Mouse (Mus musculus) adrenal gland, adult 8-10 months (tissue): ENCODE measurements around the gene Fxyd1. TPM values are rescaled to one million over a fixed set of nuclear protein-coding genes. Genes with fewer than 3 reads are reported as not detected.
A peak's percentile ranks its signal among the peaks of the same experiment; 100 is the strongest.

ENCODE experiments used
- DNase-seq: peaks from one replicate; pipeline ENCODE4 v3.0.0; 2022
- microRNA-seq, 2 experiments: library from miRNA; unstranded; fragments of <30 nt; microRNA quantifications; one replicate each; pipeline ENCODE4 v1.2.0; 2022
- total RNA-seq, 4 experiments: library from RNA; stranded (reverse); gene quantifications; 2 replicates each; pipeline ENCODE4 v1.2.4; 2022

The Fxyd1 gene
- total RNA-seq, 4 experiments from 2014 or later = 110 to 212 (median 163) TPM

DNA sequence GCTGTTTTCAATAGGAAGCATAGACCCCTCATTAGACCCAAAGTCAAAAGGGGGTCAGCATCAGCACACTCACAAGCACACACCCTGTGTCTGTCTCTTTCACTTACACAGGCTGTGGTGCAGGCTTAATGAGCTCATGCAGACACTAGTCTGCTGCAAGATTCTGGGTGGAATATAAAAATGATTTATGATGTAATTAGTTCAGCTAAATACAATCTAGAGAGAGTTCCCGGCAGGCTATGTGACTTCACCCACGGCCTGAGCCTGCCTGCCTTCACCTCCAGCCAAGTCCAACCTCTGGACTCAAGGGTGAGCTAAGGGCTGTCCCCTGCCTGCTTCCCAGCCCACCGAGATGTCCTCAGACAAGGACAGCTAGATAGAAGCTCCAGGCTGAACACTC, 48.1 kb downstream of the Fxyd1 start:
- DNase-seq = no peak

DNA sequence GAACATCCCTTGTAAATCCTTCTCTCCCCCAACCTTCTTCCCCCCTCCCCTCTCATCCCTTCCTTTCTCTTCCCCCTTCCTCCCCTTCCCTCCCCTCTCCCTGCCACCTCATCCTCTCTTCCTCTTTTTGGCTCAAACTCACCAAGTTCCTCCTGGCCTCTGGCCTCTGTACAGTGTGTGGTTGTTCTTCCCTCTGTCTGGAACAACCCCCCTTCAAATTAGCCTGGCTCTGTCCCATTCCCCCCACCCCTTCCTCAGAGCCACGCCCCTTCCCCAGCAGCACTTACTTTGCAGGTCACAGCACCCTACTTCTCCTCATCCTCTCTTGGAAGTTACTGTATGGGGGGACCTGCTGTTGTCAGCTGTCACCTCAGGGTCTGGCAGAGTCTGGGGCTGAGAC, 48.8 kb downstream of the Fxyd1 start:
- no peak for DNase-seq

DNA sequence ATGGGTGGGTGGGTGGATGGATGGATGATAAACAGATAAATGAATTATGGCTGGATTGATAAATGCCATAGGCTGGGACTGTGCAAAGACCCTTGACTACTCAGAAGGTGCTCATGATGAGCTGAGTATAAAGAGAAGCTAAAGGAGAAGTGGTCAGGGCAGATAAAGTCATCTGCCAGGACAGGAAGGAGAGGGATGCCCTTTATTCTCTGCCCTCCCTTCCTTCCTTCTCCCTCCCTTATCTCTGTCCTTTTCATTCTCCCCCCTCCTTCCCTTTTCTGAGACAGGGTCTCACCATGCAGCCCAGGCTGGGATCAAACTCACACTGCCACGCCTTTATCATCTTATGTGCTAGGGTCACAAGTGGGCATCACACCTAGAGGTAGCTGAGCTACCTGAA, 49.2 kb downstream of the Fxyd1 start:
- no peak for DNase-seq

DNA sequence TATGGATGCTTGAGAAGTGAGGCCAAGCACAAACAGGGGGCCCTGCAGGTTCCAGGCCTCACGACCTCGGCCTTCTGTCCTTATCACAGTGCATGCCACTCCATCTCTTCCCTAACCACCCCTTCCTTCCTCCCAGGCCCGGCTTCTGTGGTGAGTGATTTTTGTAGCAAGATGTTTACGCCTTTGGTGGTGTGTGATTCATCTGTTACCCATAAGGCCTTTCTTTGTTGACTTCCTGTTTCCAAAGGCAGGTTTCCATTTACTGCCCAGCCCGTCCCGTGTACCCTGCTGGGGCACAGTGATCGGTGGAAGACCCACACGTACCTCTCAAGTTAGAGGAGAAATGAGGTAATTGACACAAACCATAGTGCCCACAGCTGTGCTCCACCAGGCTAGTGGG, 54.3 kb downstream of the Fxyd1 start:
- DNase-seq = peak; percentile 29

Small RNA genes within 50 kb of the gene (microRNA-seq; reads per million reads assigned to microRNA genes)
- gene Mir7050 = 0 reads per million in 2 experiments

Other genes starting within 250 kb of the Fxyd1 start
- gene Ffar2, start 233.4 kb downstream of the Fxyd1 start, total RNA-seq = 1 to 10 TPM; 1.6 to 9.0 (median 2.6) TPM
- gene Ffar3, start 201.0 kb downstream of the Fxyd1 start, total RNA-seq = 1 to 10 TPM in 1 of 4 experiments, under 1 TPM in 3; 0.35 to 1.9 (median 0.75) TPM
- gene Ffar1, start 195.6 kb downstream of the Fxyd1 start, total RNA-seq = not detected
- 1 to 10 TPM; 1.1 to 2.3 (median 1.5) TPM for gene Cd22, start 176.9 kb downstream of the Fxyd1 start, total RNA-seq
- 1 to 10 TPM in 1 of 4 experiments, under 1 TPM in 3; 0.32 to 1.3 (median 0.42) TPM for gene Mag, start 142.3 kb downstream of the Fxyd1 start, total RNA-seq
- 1 to 10 TPM in 3 of 4 experiments, not detected in 1; 1.3 to 4.2 (median 2.6) TPM for gene Hamp2, start 132.5 kb downstream of the Fxyd1 start, total RNA-seq
- 10 to 100 TPM in 1 of 4 experiments, 1 to 10 TPM in 1, under 1 TPM in 1, not detected in 1; 0.99 to 15.0 (median 1.0) TPM for gene Hamp, start 113.2 kb downstream of the Fxyd1 start, total RNA-seq
- 100 to 1,000 TPM; 116 to 131 (median 127) TPM for gene Usf2, start 100.4 kb downstream of the Fxyd1 start, total RNA-seq
- gene Lsr, start 83.7 kb downstream of the Fxyd1 start, total RNA-seq = 10 to 100 TPM in 2 of 4 experiments, 1 to 10 TPM in 2; 4.1 to 36.6 (median 13.7) TPM
- gene Fam187b, start 83.4 kb downstream of the Fxyd1 start, total RNA-seq = 1 to 10 TPM in 2 of 4 experiments, under 1 TPM in 2; 0.38 to 2.2 (median 0.84) TPM
- 10 to 100 TPM; 53.1 to 81.6 (median 58.8) TPM for gene Fxyd5, start 14.7 kb downstream of the Fxyd1 start, total RNA-seq
- gene Fxyd7, start 5.7 kb downstream of the Fxyd1 start, total RNA-seq = 1 to 10 TPM; 2.0 to 4.1 (median 2.3) TPM
- gene Lgi4, start 2.1 kb upstream of the Fxyd1 start, total RNA-seq = 1 to 10 TPM; 2.8 to 8.8 (median 4.2) TPM
- gene Fxyd3, start 19.5 kb upstream of the Fxyd1 start, total RNA-seq = 1 to 10 TPM in 1 of 4 experiments, under 1 TPM in 3; 0.73 to 1.3 (median 0.86) TPM
- 1 to 10 TPM in 3 of 4 experiments, under 1 TPM in 1; 0.26 to 1.5 (median 1.2) TPM for gene Hpn, start 58.1 kb upstream of the Fxyd1 start, total RNA-seq
- 10 to 100 TPM; 14.2 to 27.2 (median 18.9) TPM for gene Scn1b, start 69.8 kb upstream of the Fxyd1 start, total RNA-seq
- 10 to 100 TPM; 37.7 to 65.1 (median 55.4) TPM for gene Gramd1a, start 98.7 kb upstream of the Fxyd1 start, total RNA-seq
- not detected for gene Scgb2b2, start 233.3 kb upstream of the Fxyd1 start, total RNA-seq
- gene Scgb1b2, start 234.6 kb upstream of the Fxyd1 start, total RNA-seq = not detected